Mouse (Mus musculus) CH12.LX (cell line): ENCODE data around the gene Ddx41. TPM values are rescaled to one million over a fixed set of nuclear protein-coding genes. Genes with fewer than 3 reads are reported as not detected.

Source experiments
- DNase-seq: peaks from one replicate; pipeline ENCODE4 v3.0.0-alpha.2; 2013; ENCODE audit errors: extremely low read depth
- H3K27ac ChIP-seq: 2 replicates; pipeline ENCODE4 v1.5.1; 2012; ENCODE audit warnings: low read depth, mild to moderate bottlenecking, control low read depth, moderate library complexity; ENCODE audit not compliant: insufficient read depth
- H3K27me3 ChIP-seq: replicated peaks from 2 replicates; pipeline ENCODE3; 2012; ENCODE audit warnings: inconsistent platforms
- H3K36me3 ChIP-seq, 2 experiments: replicated peaks in 1 of 2; 2 replicates each; pipeline versions ENCODE3 to v1.6.1; 2012; ENCODE audit warnings: inconsistent platforms in 1 of 2, low read length in 1 of 2, mild to moderate bottlenecking in 1 of 2, mixed read lengths in 1 of 2, moderate library complexity in 1 of 2; ENCODE audit not compliant: control insufficient read depth in 1 of 2, insufficient read depth in 1 of 2
- H3K4me1 ChIP-seq, 2 experiments: 2 replicates each; pipeline ENCODE4 v1.6.1; 2012; ENCODE audit warnings: inconsistent platforms in 1 of 2, moderate library complexity in 1 of 2; ENCODE audit not compliant: insufficient read depth in 2 of 2, control insufficient read depth in 1 of 2
- H3K4me2 ChIP-seq: 2 replicates; pipeline ENCODE4 v1.6.1; 2012; ENCODE audit warnings: low read depth, mild to moderate bottlenecking, control low read depth; ENCODE audit not compliant: poor library complexity, insufficient read depth, severe bottlenecking
- H3K4me3 ChIP-seq, 3 experiments: fragments of 150-350 bp in 1 of 3; sonication (generic) in 1 of 3; replicated peaks in 1 of 3; 2 replicates each; pipeline versions ENCODE3 to v1.5.1; 2011 to 2012; ENCODE audit warnings: low read depth in 2 of 3, low read length in 2 of 3, mild to moderate bottlenecking in 2 of 3, moderate library complexity in 2 of 3, control low read depth in 1 of 3, improper control_type of control experiment in 1 of 3, inconsistent platforms in 1 of 3, mixed read lengths in 1 of 3; ENCODE audit not compliant: poor library complexity in 1 of 3
- H3K79me2 ChIP-seq: replicated peaks from 2 replicates; pipeline ENCODE4 v1.6.1; 2012; ENCODE audit warnings: mild to moderate bottlenecking, moderate library complexity; ENCODE audit not compliant: control insufficient read depth, poor library complexity, insufficient read depth, severe bottlenecking; ENCODE audit errors: extremely low read depth
- H3K9ac ChIP-seq: 2 replicates; pipeline ENCODE4 v1.6.1; 2012; ENCODE audit warnings: low read depth, mild to moderate bottlenecking, control low read depth, moderate library complexity; ENCODE audit not compliant: insufficient read depth
- H3K9me3 ChIP-seq: replicated peaks from 2 replicates; pipeline ENCODE3; 2012; ENCODE audit warnings: low read length, inconsistent platforms, mixed read lengths
- BHLHE40 ChIP-seq: IDR thresholded peaks from 2 replicates; pipeline ENCODE4 v1.6.1; 2011; ENCODE audit warnings: mild to moderate bottlenecking, low read depth, low read length, improper control_type of control experiment
- CHD1 ChIP-seq: IDR thresholded peaks from 2 replicates; pipeline ENCODE4 v1.6.1; 2012; ENCODE audit warnings: low read depth, low read length, improper control_type of control experiment, inconsistent platforms
- E2F4 ChIP-seq: IDR thresholded peaks from 2 replicates; pipeline ENCODE4 v1.6.1; 2011; ENCODE audit warnings: low read depth, low read length, improper control_type of control experiment; ENCODE audit not compliant: insufficient replicate concordance
- ELF1 ChIP-seq: IDR thresholded peaks from 2 replicates; pipeline ENCODE4 v1.6.1; 2014; ENCODE audit warnings: low read depth, mild to moderate bottlenecking, inconsistent platforms, low read length, improper control_type of control experiment
- ETS1 ChIP-seq: conservative IDR thresholded peaks from 2 replicates; pipeline ENCODE4 v1.6.1; 2012; ENCODE audit warnings: low read depth, mild to moderate bottlenecking, inconsistent platforms, low read length, improper control_type of control experiment, moderate library complexity
- GABPA ChIP-seq: IDR thresholded peaks from 2 replicates; pipeline ENCODE4 v1.6.1; 2012; ENCODE audit warnings: low read depth, low read length, improper control_type of control experiment, inconsistent platforms; ENCODE audit not compliant: insufficient replicate concordance
- HCFC1 ChIP-seq: IDR thresholded peaks from 2 replicates; pipeline ENCODE4 v1.6.1; 2012; ENCODE audit warnings: low read depth, mild to moderate bottlenecking, inconsistent platforms, low read length, improper control_type of control experiment
- IRF4 ChIP-seq: IDR thresholded peaks from 2 replicates; pipeline ENCODE4 v1.6.1; 2014; ENCODE audit warnings: low read depth, mild to moderate bottlenecking, inconsistent platforms, low read length, improper control_type of control experiment
- JUN ChIP-seq: IDR thresholded peaks from 2 replicates; pipeline ENCODE4 v1.6.1; 2011; ENCODE audit warnings: low read depth, mild to moderate bottlenecking, low read length, improper control_type of control experiment, moderate library complexity; ENCODE audit not compliant: insufficient read depth
- MAFK ChIP-seq: IDR thresholded peaks from 2 replicates; pipeline ENCODE4 v1.6.1; 2011; ENCODE audit warnings: low read length, improper control_type of control experiment; ENCODE audit not compliant: insufficient replicate concordance
- MAX ChIP-seq: IDR thresholded peaks from 2 replicates; pipeline ENCODE4 v1.6.1; 2011; ENCODE audit warnings: low read length, improper control_type of control experiment
- RCOR1 ChIP-seq: conservative IDR thresholded peaks from 2 replicates; pipeline ENCODE4 v1.6.1; 2012; ENCODE audit warnings: low read depth, mild to moderate bottlenecking, inconsistent platforms, low read length, improper control_type of control experiment
- SMC3 ChIP-seq: IDR thresholded peaks from 2 replicates; pipeline ENCODE4 v1.6.1; 2011; ENCODE audit warnings: low read depth, low read length, improper control_type of control experiment
- TBP ChIP-seq: conservative IDR thresholded peaks from 2 replicates; pipeline ENCODE4 v1.6.1; 2011; ENCODE audit warnings: low read depth, low read length, improper control_type of control experiment
- TCF12 ChIP-seq: IDR thresholded peaks from 2 replicates; pipeline ENCODE4 v1.6.1; 2014; ENCODE audit warnings: low read depth, mild to moderate bottlenecking, inconsistent platforms, low read length, improper control_type of control experiment
- UBTF ChIP-seq: IDR thresholded peaks from 2 replicates; pipeline ENCODE4 v1.6.1; 2012; ENCODE audit warnings: low read depth, mild to moderate bottlenecking, inconsistent platforms, low read length, improper control_type of control experiment, moderate library complexity
- USF1 ChIP-seq: IDR thresholded peaks from 2 replicates; pipeline ENCODE4 v1.6.1; 2014; ENCODE audit warnings: low read depth, mild to moderate bottlenecking, inconsistent platforms, low read length, improper control_type of control experiment
- ZMIZ1 ChIP-seq: IDR thresholded peaks from 2 replicates; pipeline ENCODE4 v1.6.1; 2012; ENCODE audit warnings: low read depth, mild to moderate bottlenecking, inconsistent platforms, low read length, improper control_type of control experiment
- ZNF384 ChIP-seq: IDR thresholded peaks from 2 replicates; pipeline ENCODE4 v1.6.1; 2012; ENCODE audit warnings: low read depth, low read length, improper control_type of control experiment, inconsistent platforms
- dilution Hi-C: fragments of 300-500 bp; cut with MboI; formaldehyde crosslinking; loops from 2 replicates; pipeline ENCODE4 v1.14.3; 2020; ENCODE audit warnings: low sequenced_read_pairs; ENCODE audit not compliant: extremely low pct_unique_long_range_greater_than_20kb, extremely low pct_ligation_motif_present
- in situ Hi-C: fragments of 300-500 bp; cut with MboI; formaldehyde crosslinking; loops from 3 replicates; pipeline ENCODE4 v1.14.3; 2019; ENCODE audit warnings: low sequenced_read_pairs, low pct_ligation_motif_present, low pct_unique_long_range_greater_than_20kb, mixed read lengths
- polyA plus RNA-seq: library from polyadenylated mRNA; unstranded; fragments of >175 nt; gene quantifications from 2 replicates; pipeline ENCODE4 v1.2.1, GENCODE M21; 2012; ENCODE audit warnings: low read depth; ENCODE audit not compliant: insufficient read length
- total RNA-seq, 2 experiments: library from RNA; depleted of rRNA; stranded (reverse); fragments of 300-350 nt in 1 of 2; fragments of >200 nt in 1 of 2; gene quantifications; 2 replicates each; pipeline ENCODE4 v1.2.3; 2012 to 2014

Gene Ddx41
- total and polyA plus RNA-seq, 3 experiments: 56.6 to 107 (median 95.3) TPM

DNA sequence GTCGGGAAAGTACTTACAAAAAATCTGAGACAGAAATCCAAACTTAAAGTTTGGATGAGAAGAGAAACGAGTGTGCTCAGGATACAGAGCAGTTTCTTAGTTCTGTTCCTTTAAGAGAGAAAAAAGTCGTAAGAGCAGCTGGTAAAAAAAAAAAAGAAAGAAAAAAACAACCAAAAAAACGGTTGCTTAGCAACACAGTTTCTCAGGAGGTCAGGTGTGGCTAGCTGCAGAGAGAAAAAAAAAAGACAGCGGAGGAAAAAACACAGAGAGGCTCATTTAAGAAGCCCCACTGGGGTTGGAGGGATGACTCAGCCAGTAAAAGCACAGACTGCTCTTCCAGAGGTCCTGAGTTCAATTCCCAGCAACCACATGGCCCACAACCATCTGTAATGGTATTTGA, 37.9 kb upstream of the Ddx41 start:
- Histone ChIP-seq H3K36me3 (peaks cover 0 to 6% of the 10 kb centered on the region in 2 experiments), H3K9ac (no peak overlapping the region), H3K27me3 (no peaks in the 10 kb centered on the region), H3K79me2 (peaks cover 15% of the 10 kb centered on the region), H3K9me3 (peaks cover 10% of the 10 kb centered on the region), H3K4me1 (peaks cover 6 to 24% of the 10 kb centered on the region in 2 experiments), H3K4me2 (no peak overlapping the region), H3K4me3 (no peak overlapping the region), H3K27ac (no peak overlapping the region)
- no peak for TF ChIP-seq JUN
- TF ChIP-seq ZNF384: peak; percentile 97
- in situ Hi-C loops: no loop called here
- DNase-seq: no peak
- dilution Hi-C loops: no loop called here

DNA sequence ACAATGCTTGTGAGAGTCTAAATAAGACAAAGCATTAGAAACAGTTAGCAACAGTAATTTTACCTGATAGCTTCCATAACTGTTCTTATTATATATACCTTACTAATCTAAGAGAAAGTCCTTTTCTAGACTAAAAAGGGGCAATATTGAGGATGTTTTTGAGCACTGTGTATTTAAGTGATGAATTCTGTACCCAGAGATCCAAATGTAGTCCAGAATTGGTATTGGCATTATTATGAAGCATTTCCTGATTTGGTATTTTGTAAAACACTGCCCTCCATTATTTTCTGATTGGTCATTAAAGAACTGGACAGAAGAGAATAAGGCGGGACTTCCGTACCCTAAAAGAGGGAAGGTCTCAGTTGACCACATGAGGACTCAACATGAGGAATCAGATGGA, 37.0 kb upstream of the Ddx41 start, which contains the start of gene Tmed9:
Tmed9 (plus strand) TSS at position 301 of the 400 bp plus-strand sequence.
- Histone ChIP-seq H3K9me3 (peaks cover 10% of the 10 kb centered on the region), H3K4me2 (no peak within 1 kb of the TSS), H3K36me3 (peaks cover 0 to 12% of the 10 kb centered on the region in 2 experiments), H3K9ac (no peak within 1 kb of the TSS), H3K4me3 (no peak within 1 kb of the TSS), H3K27ac (no peak within 1 kb of the TSS), H3K27me3 (no peaks in the 10 kb centered on the region), H3K79me2 (peaks cover 16% of the 10 kb centered on the region), H3K4me1 (peaks cover 7 to 29% of the 10 kb centered on the region in 2 experiments)
- dilution Hi-C loops (no loop called here), in situ Hi-C loops (no loop called here)
- no peak for DNase-seq
- TF ChIP-seq TCF12 (no peak), ELF1 (no peak), ZMIZ1 (no peak)

DNA sequence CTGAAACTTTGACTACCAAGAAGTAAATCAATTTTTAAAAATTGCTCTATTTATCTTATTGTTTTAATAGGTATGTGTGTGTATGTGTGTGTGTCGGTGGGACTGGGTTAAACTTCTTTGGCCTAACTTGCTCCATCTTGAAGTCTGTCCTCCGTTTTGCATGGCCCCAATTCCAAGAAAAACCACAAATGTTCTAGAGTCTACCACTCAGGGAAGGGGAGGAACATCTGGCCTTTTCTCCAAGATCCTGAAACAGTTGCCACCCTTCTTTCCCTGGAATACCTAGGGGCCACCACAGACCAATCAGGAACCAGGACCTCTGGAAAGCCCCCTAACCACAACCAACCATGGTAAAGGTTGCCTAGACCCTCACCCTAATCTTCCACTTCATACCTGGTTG, 35.5 kb upstream of the Ddx41 start:
- Histone ChIP-seq H3K9me3 (peaks cover 10% of the 10 kb centered on the region), H3K36me3 (peaks cover 3 to 26% of the 10 kb centered on the region in 2 experiments), H3K4me1 (peaks cover 8 to 25% of the 10 kb centered on the region in 2 experiments), H3K9ac (no peak overlapping the region; the same call in 1 of the 2 replicates)
- in situ Hi-C loops (no loop called here), dilution Hi-C loops (no loop called here)
- DNase-seq: no peak
- no peak for TF ChIP-seq RCOR1
- TF ChIP-seq CHD1: no peak
- TF ChIP-seq MAFK: no peak
- no peak for TF ChIP-seq JUN
- no peak for TF ChIP-seq TBP
- TF ChIP-seq SMC3: no peak
- TF ChIP-seq HCFC1: no peak
- TF ChIP-seq UBTF: no peak
- no peak for TF ChIP-seq BHLHE40
- TF ChIP-seq MAX: no peak
- TF ChIP-seq E2F4: no peak
- TF ChIP-seq USF1: no peak
- TF ChIP-seq GABPA: no peak
- TF ChIP-seq IRF4: no peak
- TF ChIP-seq ETS1: no peak
- TF ChIP-seq, all 38 proteins: peak for 0
- H3K27me3 ChIP-seq: no peaks in the 10 kb centered on the region
- H3K4me3 ChIP-seq: peak overlapping the region in 1 of 3 experiments; percentile 90
- peak overlapping the region; percentile 68 for H3K4me2 ChIP-seq
- H3K27ac ChIP-seq: no peak overlapping the region
- H3K79me2 ChIP-seq: peaks cover 16% of the 10 kb centered on the region
